Mouse (Mus musculus) myocyte (in vitro differentiated cells): ENCODE measurements around the gene Ednrb. TPM values are rescaled to one million over a fixed set of nuclear protein-coding genes. Genes with fewer than 3 reads are reported as not detected.

Experiments
- H3K27me3 ChIP-seq: one replicate; pipeline ENCODE4 v1.6.1; 2011; ENCODE audit not compliant: control insufficient read depth, insufficient read depth, insufficient read length
- H3K36me3 ChIP-seq: one replicate; pipeline ENCODE4 v1.6.1; 2011; ENCODE audit not compliant: control insufficient read depth, insufficient read depth
- H3K4me2 ChIP-seq: one replicate; pipeline ENCODE4 v1.6.1; 2011; ENCODE audit warnings: low read depth, control low read depth
- H3K4me3 ChIP-seq: one replicate; pipeline ENCODE4 v1.5.1; 2011; ENCODE audit warnings: mild to moderate bottlenecking, control low read depth, moderate library complexity
- H3K79me2 ChIP-seq: one replicate; pipeline ENCODE4 v1.6.1; 2011; ENCODE audit not compliant: control insufficient read depth, insufficient read depth
- H3ac ChIP-seq: one replicate; pipeline ENCODE4 v1.6.1; 2011; ENCODE audit not compliant: control insufficient read depth, insufficient read length
- CEBPB ChIP-seq: IDR thresholded peaks from 2 replicates; pipeline ENCODE4 v1.6.1; 2011; ENCODE audit warnings: mild to moderate bottlenecking, moderate library complexity; ENCODE audit not compliant: poor library complexity, insufficient read depth, severe bottlenecking
- E2F4 ChIP-seq: IDR thresholded peaks from one replicate; pipeline ENCODE4 v1.6.1; 2011; ENCODE audit warnings: mild to moderate bottlenecking, control low read depth, moderate library complexity; ENCODE audit not compliant: insufficient read depth
- MAX ChIP-seq: IDR thresholded peaks from one replicate; pipeline ENCODE4 v1.6.1; 2011; ENCODE audit warnings: low read depth, mild to moderate bottlenecking, control low read depth
- MYOD1 ChIP-seq, 3 experiments: IDR thresholded peaks; one replicate each; pipeline ENCODE4 v1.6.1; 2011; ENCODE audit warnings: control low read depth in 2 of 3, low read depth in 2 of 3, mild to moderate bottlenecking in 2 of 3, moderate library complexity in 1 of 3; ENCODE audit not compliant: insufficient read length in 2 of 3, control insufficient read depth in 1 of 3
- MYOG ChIP-seq, 3 experiments: IDR thresholded peaks; one replicate each; pipeline ENCODE4 v1.6.1; 2011; ENCODE audit warnings: control low read depth in 2 of 3, low read depth in 2 of 3, mild to moderate bottlenecking in 2 of 3; ENCODE audit not compliant: insufficient read length in 2 of 3, control insufficient read depth in 1 of 3, insufficient read depth in 1 of 3
- POLR2A ChIP-seq: IDR thresholded peaks from one replicate; pipeline ENCODE4 v1.6.1; 2011; ENCODE audit warnings: low read depth, mild to moderate bottlenecking, control low read depth, moderate library complexity; ENCODE audit not compliant: insufficient read length
- POLR2AphosphoS2 ChIP-seq: IDR thresholded peaks from one replicate; pipeline ENCODE4 v1.6.1; 2011; ENCODE audit warnings: low read depth, control low read depth; ENCODE audit not compliant: insufficient read length
- REST ChIP-seq: IDR thresholded peaks from one replicate; pipeline ENCODE4 v1.6.1; 2011; ENCODE audit warnings: mild to moderate bottlenecking, control low read depth, moderate library complexity; ENCODE audit not compliant: insufficient read depth, insufficient read length
- SRF ChIP-seq: IDR thresholded peaks from one replicate; pipeline ENCODE4 v1.6.1; 2011; ENCODE audit warnings: low read depth; ENCODE audit not compliant: control insufficient read depth, insufficient read length
- TCF12 ChIP-seq: IDR thresholded peaks from one replicate; pipeline ENCODE4 v1.6.1; 2011; ENCODE audit warnings: mild to moderate bottlenecking, control low read depth; ENCODE audit not compliant: poor library complexity, insufficient read depth, severe bottlenecking
- TCF3 ChIP-seq: IDR thresholded peaks from one replicate; pipeline ENCODE4 v1.6.1; 2011; ENCODE audit warnings: low read depth, control low read depth; ENCODE audit not compliant: insufficient read length
- USF1 ChIP-seq: IDR thresholded peaks from one replicate; pipeline ENCODE4 v1.6.1; 2011; ENCODE audit warnings: low read depth, mild to moderate bottlenecking, control low read depth, moderate library complexity
- polyA plus RNA-seq: library from polyadenylated mRNA; unstranded; fragments of >200 nt; fragmentation: generic; extraction: Trizol; gene quantifications from one replicate; pipeline ENCODE4 v1.2.1, GENCODE M21; 2012; ENCODE audit warnings: missing spikeins

The Ednrb gene
- polyA plus RNA-seq, 1 experiment, result not detected

DNA sequence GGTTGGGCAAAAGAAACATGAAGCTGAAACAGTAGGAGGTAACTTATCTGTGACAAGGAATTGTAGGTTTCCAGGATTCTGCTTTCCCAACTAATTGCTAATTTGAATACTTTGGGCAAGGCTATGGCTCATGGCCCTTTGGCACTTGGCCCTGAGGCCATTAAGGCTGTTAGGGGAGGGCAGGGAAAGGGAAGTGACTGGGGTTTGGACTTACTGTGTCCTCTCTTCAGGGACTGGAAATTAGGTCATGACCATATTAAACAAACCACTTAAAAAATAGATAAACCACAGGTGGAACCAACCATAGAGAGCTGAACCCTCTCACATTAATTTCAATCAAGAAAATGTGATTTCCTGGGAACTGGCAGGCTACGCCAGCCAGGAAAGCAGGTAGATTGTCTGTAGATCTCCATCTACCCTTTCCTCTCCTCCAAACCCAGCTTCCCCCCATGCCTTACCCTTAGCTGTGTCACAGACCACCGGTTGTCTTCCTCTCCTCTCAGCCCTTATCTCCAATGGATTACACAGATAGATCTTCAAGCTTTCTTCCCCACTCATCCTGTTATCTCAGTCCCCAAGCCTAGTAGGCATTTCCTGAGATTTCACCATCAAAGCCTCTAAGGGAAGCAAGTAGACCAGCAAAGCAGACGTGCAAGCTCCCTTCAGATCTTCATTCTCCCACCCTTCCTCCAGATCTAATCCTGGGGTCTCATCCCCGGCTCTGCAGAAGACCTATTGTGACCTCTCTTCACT is 40.1 kb downstream of the Ednrb start:
- H3K27me3 ChIP-seq, result no peaks in the 10 kb centered on the region
- no peak overlapping the region for H3ac ChIP-seq
- TF ChIP-seq POLR2A (no peak), TCF3 (no peak), REST (no peak), MYOG (IDR thresholded peaks at IDR 0.05; ENCODE audit: control insufficient read depth in 1 of 3, insufficient read depth in 1 of 3, insufficient read length in 2 of 3, low read depth in 2 of 3) (no peak), USF1 (no peak), MYOD1 (IDR thresholded peaks at IDR 0.05; ENCODE audit: control insufficient read depth in 1 of 3, insufficient read length in 2 of 3, low read depth in 2 of 3) (no peak), CEBPB (no peak), MAX (no peak), E2F4 (no peak), POLR2AphosphoS2 (no peak), SRF (no peak), TCF12 (no peak)
- H3K36me3 ChIP-seq, result no peaks in the 10 kb centered on the region
- H3K4me3 ChIP-seq, result no peak overlapping the region
- H3K4me2 ChIP-seq, result no peak overlapping the region
- H3K79me2 ChIP-seq, result no peaks in the 10 kb centered on the region

GRCm38 (mm10) chr14:103797123-103797522 is 47.1 kb downstream of the Ednrb start:
- no peaks in the 10 kb centered on the region for H3K27me3 ChIP-seq
- no peak overlapping the region for H3ac ChIP-seq
- H3K36me3 ChIP-seq, result no peaks in the 10 kb centered on the region
- H3K4me3 ChIP-seq, result no peak overlapping the region
- no peak overlapping the region for H3K4me2 ChIP-seq
- no peaks in the 10 kb centered on the region for H3K79me2 ChIP-seq
- TF ChIP-seq TCF12 (no peak), MYOD1 (IDR thresholded peaks at IDR 0.05; ENCODE audit: control insufficient read depth in 1 of 3, insufficient read length in 2 of 3, low read depth in 2 of 3) (no peak), TCF3 (no peak), POLR2AphosphoS2 (no peak), POLR2A (no peak), MAX (no peak), E2F4 (no peak), SRF (no peak), USF1 (no peak), MYOG (IDR thresholded peaks at IDR 0.05; ENCODE audit: control insufficient read depth in 1 of 3, insufficient read depth in 1 of 3, insufficient read length in 2 of 3, low read depth in 2 of 3) (no peak), REST (no peak), CEBPB (no peak)

DNA sequence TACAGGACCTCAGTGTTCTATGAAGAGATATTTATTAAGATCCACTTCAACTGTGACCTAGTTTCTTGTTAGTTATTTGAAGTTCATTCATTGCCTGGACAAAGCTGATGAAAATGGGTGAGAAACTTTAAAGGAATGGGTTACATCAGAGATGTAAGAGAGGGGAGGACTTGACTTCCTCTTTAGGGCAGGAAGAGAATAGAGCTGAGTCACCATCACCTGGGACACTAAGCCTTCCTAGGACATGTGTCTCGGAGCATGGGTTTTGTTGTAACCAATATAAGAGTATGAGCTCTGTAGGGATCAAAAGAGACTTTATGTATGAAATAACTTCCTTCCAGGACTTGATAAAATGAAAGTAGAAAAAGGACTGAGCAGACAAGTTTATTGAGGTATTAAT is 48.6 kb downstream of the Ednrb start:
- Histone ChIP-seq H3ac (no peak overlapping the region), H3K79me2 (no peaks in the 10 kb centered on the region), H3K4me3 (no peak overlapping the region), H3K27me3 (no peaks in the 10 kb centered on the region), H3K36me3 (no peaks in the 10 kb centered on the region), H3K4me2 (no peak overlapping the region)
- no peak for TF ChIP-seq CEBPB
- no peak for TF ChIP-seq MAX
- no peak for TF ChIP-seq POLR2A

DNA sequence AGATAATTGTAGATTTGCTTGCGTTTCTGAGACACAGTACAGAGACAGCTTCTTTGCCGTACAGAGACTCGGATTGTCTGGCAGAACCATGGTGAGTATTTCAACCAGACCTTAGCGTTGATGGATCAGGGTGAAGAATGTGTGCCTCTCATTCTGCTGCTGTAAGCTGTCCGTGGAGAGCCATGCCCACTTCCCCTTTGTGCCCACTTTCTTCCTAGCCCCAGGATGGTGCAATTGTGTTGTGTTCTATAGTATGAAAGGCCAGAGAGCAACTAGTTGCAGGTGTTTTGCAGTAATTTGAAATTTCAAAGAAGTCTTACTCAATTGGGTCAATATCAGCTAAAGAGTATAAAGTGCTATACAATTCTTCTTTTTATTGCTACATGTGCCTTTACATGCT is 50.8 kb downstream of the Ednrb start:
- H3K4me2 ChIP-seq, result no peak overlapping the region
- H3K4me3 ChIP-seq, result no peak overlapping the region
- H3K36me3 ChIP-seq, result no peaks in the 10 kb centered on the region
- H3K27me3 ChIP-seq, result no peaks in the 10 kb centered on the region
- H3ac ChIP-seq, result no peak overlapping the region
- H3K79me2 ChIP-seq, result no peaks in the 10 kb centered on the region
- no peak for TF ChIP-seq REST
- no peak for TF ChIP-seq POLR2AphosphoS2
- TF ChIP-seq TCF12, result no peak
- TF ChIP-seq CEBPB, result no peak
- no peak for TF ChIP-seq TCF3
- TF ChIP-seq E2F4, result no peak
- TF ChIP-seq SRF, result no peak
- TF ChIP-seq POLR2A, result no peak
- no peak for TF ChIP-seq MAX
- no peak for TF ChIP-seq MYOD1 (IDR thresholded peaks at IDR 0.05; ENCODE audit: control insufficient read depth in 1 of 3, insufficient read length in 2 of 3, low read depth in 2 of 3)
- TF ChIP-seq USF1, result no peak
- TF ChIP-seq MYOG (IDR thresholded peaks at IDR 0.05; ENCODE audit: control insufficient read depth in 1 of 3, insufficient read depth in 1 of 3, insufficient read length in 2 of 3, low read depth in 2 of 3), result no peak

GRCm38 (mm10) chr14:103792726-103793125 is 51.5 kb downstream of the Ednrb start:
- Histone ChIP-seq H3K79me2 (no peaks in the 10 kb centered on the region), H3K4me3 (no peak overlapping the region), H3ac (no peak overlapping the region), H3K36me3 (no peaks in the 10 kb centered on the region), H3K4me2 (no peak overlapping the region), H3K27me3 (no peaks in the 10 kb centered on the region)
- TF ChIP-seq TCF12 (no peak), MYOG (IDR thresholded peaks at IDR 0.05; ENCODE audit: control insufficient read depth in 1 of 3, insufficient read depth in 1 of 3, insufficient read length in 2 of 3, low read depth in 2 of 3) (no peak), TCF3 (no peak), POLR2A (no peak), USF1 (no peak), SRF (no peak), REST (no peak), MAX (no peak), MYOD1 (IDR thresholded peaks at IDR 0.05; ENCODE audit: control insufficient read depth in 1 of 3, insufficient read length in 2 of 3, low read depth in 2 of 3) (no peak), CEBPB (no peak), POLR2AphosphoS2 (no peak), E2F4 (no peak)
